Mouse (Mus musculus) hindbrain, postnatal 0 days (tissue): ENCODE data around the gene Itga7. TPM values are rescaled to one million over a fixed set of nuclear protein-coding genes. Genes with fewer than 3 reads are reported as not detected.

Experiments used
- ATAC-seq: fragments of 200-750 bp; cut with Nextera tagmentation; 2 replicates; pipeline ENCODE4 v1.8.0; 2017; ENCODE audit warnings: mild to moderate bottlenecking, moderate TSS enrichment, moderate library complexity
- DNase-seq: peaks from one replicate; pipeline ENCODE4 v3.0.0-alpha.2; 2015; ENCODE audit warnings: low spot score
- H3K27ac ChIP-seq: fragments of 300-500 bp; sonication (generic); 2 replicates; pipeline ENCODE4 v1.5.1; 2014; ENCODE audit warnings: mild to moderate bottlenecking
- H3K27me3 ChIP-seq: fragments of 300-500 bp; sonication (generic); 2 replicates; pipeline ENCODE4 v1.6.1; 2014; ENCODE audit warnings: low read length, mixed read lengths; ENCODE audit not compliant: insufficient read depth
- H3K36me3 ChIP-seq: fragments of 300-500 bp; sonication (generic); 2 replicates; pipeline ENCODE4 v1.6.1; 2014; ENCODE audit warnings: low read length, mixed read lengths; ENCODE audit not compliant: insufficient read depth
- H3K4me1 ChIP-seq: fragments of 300-500 bp; sonication (generic); 2 replicates; pipeline ENCODE4 v1.6.1; 2014; ENCODE audit warnings: antibody characterized with exemption, low read length, mixed read lengths; ENCODE audit not compliant: insufficient read depth
- H3K4me2 ChIP-seq: fragments of 300-500 bp; sonication (generic); 2 replicates; pipeline ENCODE4 v1.6.1; 2014; ENCODE audit warnings: low read depth, mild to moderate bottlenecking, low read length, moderate library complexity, mixed read lengths
- H3K4me3 ChIP-seq: fragments of 300-500 bp; sonication (generic); 2 replicates; pipeline ENCODE4 v1.5.1; 2014; ENCODE audit warnings: low read length
- H3K9ac ChIP-seq: fragments of 300-500 bp; sonication (generic); replicated peaks from 2 replicates; pipeline ENCODE4 v1.6.1; 2014; ENCODE audit warnings: mild to moderate bottlenecking, low read length, moderate library complexity, mixed read lengths
- H3K9me3 ChIP-seq: fragments of 300-500 bp; sonication (generic); 2 replicates; pipeline ENCODE4 v1.6.1; 2016; ENCODE audit warnings: low read length, mixed read lengths
- CTCF ChIP-seq: IDR thresholded peaks from 2 replicates; pipeline ENCODE4 v1.5.1; 2016; ENCODE audit warnings: antibody characterized with exemption, control low read depth, low read depth
- WGBS: fragments of 180-500 bp; shearing (Covaris S2); extraction: QIAGEN DNeasy Blood & Tissue Kit; methylation state at CpG from one replicate; pipeline ENCODE4 v1.1.7; 2014; 5-methylcytosine and 5-hydroxymethylcytosine counted together
- polyA plus RNA-seq: library from polyadenylated mRNA; unstranded; fragments of >200 nt; fragmentation: Nextera tagmentation; extraction: Ambion mirVana; gene quantifications from 2 replicates; pipeline ENCODE4 v1.2.1, GENCODE M21; 2015
- total RNA-seq: library from RNA; depleted of rRNA; stranded (reverse); fragments of >200 nt; gene quantifications from 2 replicates; pipeline ENCODE4 v1.2.3, GENCODE M21; 2014

Gene Itga7
- total and polyA plus RNA-seq, 2 experiments from 2014 or later = 15.1 to 29.0 TPM

DNA sequence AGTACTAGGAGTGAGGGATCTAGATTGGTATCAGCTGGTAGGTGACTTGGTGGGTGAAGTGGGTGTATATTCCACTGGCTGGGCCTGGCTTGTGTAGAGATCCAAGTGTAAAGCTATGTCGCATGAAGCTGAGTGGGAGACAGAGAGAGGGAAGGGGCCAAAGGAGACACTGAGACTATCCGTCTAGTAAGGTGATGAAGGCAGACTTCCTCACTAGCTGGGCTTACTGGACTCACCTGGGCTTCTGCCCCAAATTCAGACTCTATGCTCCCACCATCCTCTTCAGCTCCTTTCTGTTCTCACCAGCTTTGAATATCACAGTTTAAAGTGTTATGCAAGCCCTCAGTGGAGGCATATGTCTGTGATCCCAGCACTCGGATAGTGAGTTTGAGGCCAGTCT lies 17.0 kb upstream of the Itga7 start:
- Histone ChIP-seq H3K9me3 (no peaks in the 10 kb centered on the region), H3K27ac (no peak overlapping the region), H3K4me3 (no peak overlapping the region), H3K4me2 (no peak overlapping the region), H3K4me1 (peaks cover 6% of the 10 kb centered on the region), H3K9ac (no peak overlapping the region), H3K27me3 (no peaks in the 10 kb centered on the region), H3K36me3 (no peaks in the 10 kb centered on the region; the same call in 1 of the 2 replicates)
- DNase-seq (no peak), ATAC-seq (no peak)
- WGBS = 90% methylated on average over 3 of the region's 3 CpGs
- no peak for TF ChIP-seq CTCF

DNA sequence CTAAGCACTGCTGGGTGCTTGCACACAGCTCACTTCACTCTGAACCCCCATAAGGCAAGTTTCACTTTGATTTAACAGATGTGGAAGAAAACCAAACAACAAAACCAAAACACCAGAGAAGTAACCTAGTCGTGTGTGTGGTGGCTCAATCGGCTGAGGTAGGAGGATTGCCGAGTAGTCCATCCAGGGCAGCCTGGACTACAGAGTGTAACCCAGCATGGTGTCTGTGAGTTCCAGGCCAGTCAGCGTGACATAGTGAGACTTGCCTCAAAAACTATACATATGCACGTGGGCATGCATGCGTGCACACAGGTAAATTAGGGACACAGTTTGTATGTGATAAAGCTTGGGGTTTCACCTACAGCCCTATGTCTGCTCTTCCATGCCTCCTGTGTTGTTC lies 16.2 kb upstream of the Itga7 start:
- Histone ChIP-seq H3K9ac (0 out of 2 replicates have a peak overlapping the region, but pooled peaks have one; percentile 18), H3K4me3 (no peak overlapping the region), H3K36me3 (no peaks in the 10 kb centered on the region; the same call in 1 of the 2 replicates), H3K4me2 (no peak overlapping the region), H3K27me3 (no peaks in the 10 kb centered on the region), H3K27ac (peak overlapping the region; percentile 89; the same call in 1 of the 2 replicates), H3K9me3 (no peaks in the 10 kb centered on the region), H3K4me1 (peaks cover 13% of the 10 kb centered on the region)
- ATAC-seq (no peak), DNase-seq (no peak)
- 71% methylated on average over 6 of the region's 6 CpGs for WGBS
- TF ChIP-seq CTCF = no peak

DNA sequence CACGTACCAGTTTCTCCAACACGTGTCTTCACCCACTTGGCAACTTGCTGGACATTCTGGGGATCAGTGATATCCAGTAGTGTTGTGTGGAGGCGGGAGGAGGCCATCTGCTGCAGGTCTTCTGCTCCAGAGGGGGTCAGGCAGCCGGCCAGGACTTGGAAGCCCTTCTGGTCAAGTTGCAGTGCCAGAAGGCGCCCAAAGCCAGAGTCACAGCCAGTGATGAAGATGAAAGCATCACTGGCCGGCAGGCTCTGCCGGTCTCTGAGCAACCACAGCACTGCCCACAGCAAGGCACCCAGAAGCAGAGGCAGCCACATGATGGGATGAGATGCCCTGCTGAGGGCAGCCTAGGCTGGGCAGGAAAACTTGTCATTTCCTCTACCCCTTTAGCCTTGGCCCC lies 15.4 kb upstream of the Itga7 start:
- ATAC-seq = peak; percentile 20
- peak; percentile 78 for DNase-seq
- H3K4me2 ChIP-seq = peak overlapping the region; percentile 1; the same call in 1 of the 2 replicates
- H3K9ac ChIP-seq = no peak overlapping the region; the same call in 1 of the 2 replicates
- H3K9me3 ChIP-seq = no peaks in the 10 kb centered on the region
- peaks cover 16% of the 10 kb centered on the region for H3K4me1 ChIP-seq
- no peaks in the 10 kb centered on the region; the same call in 1 of the 2 replicates for H3K36me3 ChIP-seq
- no peak overlapping the region for H3K4me3 ChIP-seq
- 36% methylated on average over 7 of the region's 7 CpGs for WGBS
- no peaks in the 10 kb centered on the region for H3K27me3 ChIP-seq
- H3K27ac ChIP-seq = peak overlapping the region; percentile 89
- TF ChIP-seq CTCF = peak; percentile 11; the same call in 1 of the 2 replicates

- H3K27ac ChIP-seq = peak overlapping the region; percentile 89
- no peak for TF ChIP-seq CTCF
- H3K4me1 ChIP-seq = peaks cover 22% of the 10 kb centered on the region
- H3K36me3 ChIP-seq = no peaks in the 10 kb centered on the region; the same call in 1 of the 2 replicates
- no peaks in the 10 kb centered on the region for H3K9me3 ChIP-seq
- 9% methylated on average over 6 of the region's 6 CpGs for WGBS
- DNase-seq (peak; percentile 73), ATAC-seq (peak; percentile 36)
- no peaks in the 10 kb centered on the region for H3K27me3 ChIP-seq
- H3K9ac ChIP-seq = no peak overlapping the region; the same call in 1 of the 2 replicates
- H3K4me3 ChIP-seq = no peak overlapping the region
- H3K4me2 ChIP-seq = peak overlapping the region; percentile 1; the same call in 1 of the 2 replicates
Observed at GRCm38 (mm10) chr10:128919203-128919631, 14.4 kb upstream of the Itga7 start.

GRCm38 (mm10) chr10:128919966-128920365 lies 13.7 kb upstream of the Itga7 start:
- H3K27ac ChIP-seq = peak overlapping the region; percentile 89
- DNase-seq (no peak), ATAC-seq (no peak)
- H3K9me3 ChIP-seq = no peaks in the 10 kb centered on the region
- no peaks in the 10 kb centered on the region; the same call in 1 of the 2 replicates for H3K36me3 ChIP-seq
- H3K27me3 ChIP-seq = no peaks in the 10 kb centered on the region
- WGBS = 75% methylated on average over 7 of the region's 7 CpGs
- no peak overlapping the region; the same call in 1 of the 2 replicates for H3K9ac ChIP-seq
- no peak overlapping the region for H3K4me2 ChIP-seq
- H3K4me1 ChIP-seq = peaks cover 23% of the 10 kb centered on the region
- TF ChIP-seq CTCF = no peak
- H3K4me3 ChIP-seq = no peak overlapping the region

GRCm38 (mm10) chr10:128920736-128921161 lies 12.9 kb upstream of the Itga7 start:
- Histone ChIP-seq H3K4me3 (no peak overlapping the region), H3K27me3 (no peaks in the 10 kb centered on the region), H3K4me2 (no peak overlapping the region), H3K36me3 (no peaks in the 10 kb centered on the region; the same call in 1 of the 2 replicates), H3K9ac (no peak overlapping the region), H3K4me1 (peaks cover 23% of the 10 kb centered on the region), H3K27ac (peak overlapping the region; percentile 95), H3K9me3 (no peaks in the 10 kb centered on the region)
- ATAC-seq = no peak
- WGBS = 56% methylated on average over 3 of the region's 3 CpGs
- no peak for TF ChIP-seq CTCF
- DNase-seq = no peak

DNA sequence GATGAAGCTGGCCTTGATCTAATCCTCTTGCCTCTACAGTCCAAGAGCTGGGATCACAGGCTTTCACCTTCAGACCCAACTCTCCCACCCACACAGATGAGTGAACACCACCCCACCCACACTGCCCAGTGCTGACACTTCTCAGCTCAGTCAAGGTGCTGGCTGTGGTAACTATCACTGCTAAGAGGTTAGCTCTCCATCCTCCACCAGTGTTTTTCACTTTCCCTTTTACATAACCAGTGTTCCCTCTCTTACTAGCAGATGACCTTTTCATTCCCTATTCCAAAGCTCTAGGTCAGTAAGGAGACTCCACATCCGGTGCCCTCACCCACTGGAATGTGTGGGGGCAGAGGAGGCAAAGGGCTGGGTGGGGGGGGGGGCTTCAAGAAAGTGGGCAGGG lies 12.4 kb upstream of the Itga7 start:
- H3K9me3 ChIP-seq = no peaks in the 10 kb centered on the region
- peaks cover 23% of the 10 kb centered on the region for H3K4me1 ChIP-seq
- H3K4me2 ChIP-seq = peak overlapping the region; percentile 72; the same call in 1 of the 2 replicates
- no peaks in the 10 kb centered on the region for H3K27me3 ChIP-seq
- WGBS = 29% methylated on average over 1 of the region's 1 CpGs
- no peaks in the 10 kb centered on the region; the same call in 1 of the 2 replicates for H3K36me3 ChIP-seq
- H3K27ac ChIP-seq = peak overlapping the region; percentile 95
- no peak overlapping the region for H3K4me3 ChIP-seq
- ATAC-seq (no peak), DNase-seq (no peak)
- no peak for TF ChIP-seq CTCF
- no peak overlapping the region for H3K9ac ChIP-seq
